Mouse (Mus musculus) adrenal gland, adult 8-10 months (tissue): ENCODE results near the gene Tanc1. TPM values are rescaled to one million over a fixed set of nuclear protein-coding genes. Genes with fewer than 3 reads are reported as not detected.

ENCODE experiments used
- DNase-seq: peaks from one replicate; pipeline ENCODE4 v3.0.0; 2022
- total RNA-seq, 4 experiments: library from RNA; stranded (reverse); gene quantifications; 2 replicates each; pipeline ENCODE4 v1.2.4; 2022

Tanc1 gene
- total RNA-seq, 4 experiments from 2014 or later = 17.4 to 31.0 (median 23.9) TPM

- DNase-seq = no peak
Measured at GRCm38 (mm10) chr2:59613474-59614019, 1.7 kb downstream of the Tanc1 start.

GRCm38 (mm10) chr2:59616890-59617289 is 5.0 kb downstream of the Tanc1 start:
- DNase-seq = no peak

- no peak for DNase-seq
Measured at GRCm38 (mm10) chr2:59618996-59619395, 7.2 kb downstream of the Tanc1 start.

- no peak for DNase-seq
Measured at GRCm38 (mm10) chr2:59620601-59621000, 8.8 kb downstream of the Tanc1 start.

- no peak for DNase-seq
Measured at GRCm38 (mm10) chr2:59622514-59623139, 10.8 kb downstream of the Tanc1 start.

GRCm38 (mm10) chr2:59623858-59624257 is 12.0 kb downstream of the Tanc1 start:
- no peak for DNase-seq

GRCm38 (mm10) chr2:59625416-59625815 is 13.6 kb downstream of the Tanc1 start:
- DNase-seq = no peak

GRCm38 (mm10) chr2:59625927-59626326 is 14.1 kb downstream of the Tanc1 start:
- DNase-seq = no peak

GRCm38 (mm10) chr2:59626422-59626821 is 14.6 kb downstream of the Tanc1 start:
- no peak for DNase-seq

GRCm38 (mm10) chr2:59627502-59627901 is 15.7 kb downstream of the Tanc1 start:
- no peak for DNase-seq

- peak; percentile 48 for DNase-seq
Measured at GRCm38 (mm10) chr2:59628057-59628901, 16.4 kb downstream of the Tanc1 start.

GRCm38 (mm10) chr2:59629829-59630228 is 18.0 kb downstream of the Tanc1 start:
- no peak for DNase-seq

GRCm38 (mm10) chr2:59631406-59631805 is 19.6 kb downstream of the Tanc1 start:
- DNase-seq = no peak

GRCm38 (mm10) chr2:59633761-59634430 is 22.1 kb downstream of the Tanc1 start:
- no peak for DNase-seq

GRCm38 (mm10) chr2:59637040-59637785 is 25.4 kb downstream of the Tanc1 start:
- DNase-seq = no peak

- no peak for DNase-seq
Measured at GRCm38 (mm10) chr2:59642722-59643121, 30.9 kb downstream of the Tanc1 start.

GRCm38 (mm10) chr2:59644816-59645215 is 33.0 kb downstream of the Tanc1 start:
- DNase-seq = no peak

- no peak for DNase-seq
Measured at GRCm38 (mm10) chr2:59645515-59645914, 33.7 kb downstream of the Tanc1 start.

GRCm38 (mm10) chr2:59646740-59647390 is 35.0 kb downstream of the Tanc1 start:
- DNase-seq = no peak

GRCm38 (mm10) chr2:59648444-59648843 is 36.6 kb downstream of the Tanc1 start:
- no peak for DNase-seq

- no peak for DNase-seq
Measured at GRCm38 (mm10) chr2:59651801-59652200, 40.0 kb downstream of the Tanc1 start.

GRCm38 (mm10) chr2:59652702-59653101 is 40.9 kb downstream of the Tanc1 start:
- DNase-seq = no peak
